Comparison of ENCODE assay signal across 25 mouse cellular contexts in the genomic region with DNA sequence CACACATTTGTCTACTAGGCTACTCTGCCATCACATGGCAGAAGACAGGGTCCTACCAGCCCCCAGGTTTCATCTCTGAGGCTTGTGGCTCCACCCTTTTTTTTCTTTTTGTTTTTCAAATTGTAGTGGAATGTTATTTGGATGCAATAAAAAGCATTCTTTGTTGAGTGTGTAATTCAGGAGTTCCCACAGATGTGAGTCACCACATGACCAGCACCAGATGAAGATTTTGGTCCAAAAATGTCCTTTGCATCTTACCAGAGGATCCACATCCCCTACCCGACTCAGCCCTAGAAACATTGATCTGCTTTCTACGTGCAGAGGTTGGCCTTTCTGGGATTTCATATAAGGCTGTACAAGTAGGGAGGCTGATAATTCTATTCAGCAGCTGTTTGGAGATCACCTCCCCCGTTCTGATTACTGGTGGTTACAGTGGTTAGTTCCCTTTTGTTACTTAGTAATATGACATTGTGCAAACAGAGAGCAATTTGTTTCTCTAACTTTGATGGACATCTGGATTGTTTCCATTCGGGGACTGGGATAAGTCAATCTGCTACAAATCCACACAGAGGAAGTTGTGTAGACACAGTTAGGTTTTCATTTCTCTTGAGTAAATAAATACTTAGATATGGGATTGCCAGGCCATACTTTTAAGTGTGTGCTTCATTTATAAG.
A peak's percentile ranks its signal among the peaks of the same experiment; 100 is the strongest.
DNase-seq lines count a peak whose midpoint lies in the region; ATAC-seq and TF ChIP-seq lines count a peak whose summit lies in the region.
"Had no signal": no experiment of that assay in that cellular context is flagged by ENCODE, and none has a peak within 500 bp of the region (broad histone marks: within the 10 kb centered on the region; RNA-seq: fewer than 3 reads in every experiment).

No protein-coding gene starts in this region.

- no peak overlapping the region for H3K9ac ChIP-seq in stomach, embryonic 14.5 days (replicated peaks; ENCODE audit: low read depth, low read length)
- H3K9ac ChIP-seq: embryonic facial prominence, embryonic 12.5 days; forebrain, embryonic 13.5 days; hindbrain, embryonic 15.5 days; limb, embryonic 15.5 days; liver, embryonic 14.5 days; lung, embryonic 14.5 days had no signal

- no peaks in the 10 kb centered on the region for H3K9me3 ChIP-seq in stomach, embryonic 14.5 days (ENCODE audit: control insufficient read depth, low read depth, low read length)
- H3K9me3 ChIP-seq: embryonic facial prominence, embryonic 12.5 days; forebrain, embryonic 13.5 days; hindbrain, embryonic 15.5 days; limb, embryonic 15.5 days; midbrain, embryonic 10.5 days had no signal

- H3K4me2 ChIP-seq in stomach, embryonic 14.5 days (replicated peaks; ENCODE audit: low read depth, low read length), result no peak overlapping the region
- H3K4me2 ChIP-seq: embryonic facial prominence, embryonic 12.5 days; forebrain, embryonic 13.5 days; hindbrain, embryonic 15.5 days; limb, embryonic 15.5 days; lung, embryonic 14.5 days had no signal

- 0 out of 2 replicates have a peak, but pooled peaks cover 7% of the 10 kb centered on the region for H3K4me1 ChIP-seq in stomach, embryonic 14.5 days (ENCODE audit: control insufficient read depth, insufficient read depth, low read length)
- H3K4me1 ChIP-seq: forebrain, embryonic 13.5 days; hindbrain, embryonic 15.5 days; midbrain, embryonic 10.5 days had no signal

- DNase-seq in 416B (ENCODE audit: low read depth) (peak; percentile 40), Patski (ENCODE audit: low read depth, low spot score) (peak; percentile 44)
- DNase-seq in layer of hippocampus, adult 18-20 months (ENCODE audit: low spot score in 2 of 2), result no peak
- no peak for DNase-seq in adrenal gland, adult 8-10 months
- DNase-seq in adrenal gland, postnatal 25 days, result no peak
- no peak for DNase-seq in T-cell, adult 2 months (ENCODE audit: low spot score)
- DNase-seq: adrenal gland, postnatal 36 days; cerebellum, adult 11 months; cerebellum, adult 9-11 months; gastrocnemius, adult 2 months; kidney, adult 11 months; left cerebral cortex, postnatal 4 days; lung, embryonic 14.5 days; right cerebral cortex, postnatal 14 days; thymus, adult 18-20 months had no signal

- TF ChIP-seq CTCF in Patski (IDR thresholded peaks at IDR 0.05), result no peak

- H3K27ac ChIP-seq in stomach, embryonic 14.5 days (ENCODE audit: low read length), result peak overlapping the region; percentile 68
- H3K27ac ChIP-seq: embryonic facial prominence, embryonic 12.5 days; forebrain, embryonic 13.5 days; gastrocnemius, adult 2 months; hindbrain, embryonic 15.5 days; left cerebral cortex, adult 2 months; limb, embryonic 15.5 days; liver, embryonic 14.5 days; midbrain, embryonic 10.5 days had no signal

- in situ Hi-C loops in Patski (cut with MboI; ENCODE audit: low pct_unique_long_range_greater_than_20kb), result loop anchor here (25.0 kb wide), 2 partner anchors 134 to 284 kb away; a partner anchor contains a TSS

- H3K27me3 ChIP-seq in Patski, result no peaks in the 10 kb centered on the region
- no peaks in the 10 kb centered on the region for H3K27me3 ChIP-seq in stomach, embryonic 14.5 days (ENCODE audit: control insufficient read depth, insufficient read depth, low read length)
- H3K27me3 ChIP-seq: forebrain, embryonic 13.5 days; hindbrain, embryonic 15.5 days; limb, embryonic 15.5 days had no signal

- no peaks in the 10 kb centered on the region for H3K36me3 ChIP-seq in stomach, embryonic 14.5 days (ENCODE audit: control insufficient read depth, insufficient read depth, low read length)
- H3K36me3 ChIP-seq: embryonic facial prominence, embryonic 12.5 days; hindbrain, embryonic 15.5 days; limb, embryonic 15.5 days; midbrain, embryonic 10.5 days had no signal

- CTCF ChIA-PET in Patski (lab: Charles Lee), result no interaction called here

- peak; percentile 58 for ATAC-seq in Patski
- peak; percentile 86 for ATAC-seq in granulocyte monocyte progenitor cell, adult 5-6 weeks (replicated peaks; ENCODE audit: poor library complexity, severe bottlenecking)
- no peak for ATAC-seq in stomach, embryonic 14.5 days (ENCODE audit: insufficient number of reproducible peaks, insufficient read depth, low FRiP score, low read depth)
- ATAC-seq: forebrain, embryonic 13.5 days had no signal

- POLR2A ChIA-PET in Patski (lab: Charles Lee), result no interaction called here

- 41% methylated on average over 4 of the region's 4 CpGs for WGBS in stomach, embryonic 14.5 days

- H3K4me3 ChIP-seq in stomach, embryonic 14.5 days (ENCODE audit: low read depth, low read length), result no peak overlapping the region
- H3K4me3 ChIP-seq: embryonic facial prominence, embryonic 12.5 days; erythroblast, embryonic 14.5 days; forebrain, embryonic 13.5 days; gastrocnemius, adult 2 months; hindbrain, embryonic 15.5 days; left cerebral cortex, adult 2 months; limb, embryonic 15.5 days; midbrain, embryonic 10.5 days had no signal

Comparison
In these comparisons a context has a peak if more than half of its experiments do, and no peak if none do; other contexts are left out.
1. DNase-seq: peak in 416B (single experiment) and Patski (single experiment); none in layer of hippocampus, adult 18-20 months (0 of 2), adrenal gland, adult 8-10 months (single experiment), adrenal gland, postnatal 25 days (single experiment) and T-cell, adult 2 months (single experiment).